ENCODE assay signal across 8 mouse cellular contexts in the genomic region with DNA sequence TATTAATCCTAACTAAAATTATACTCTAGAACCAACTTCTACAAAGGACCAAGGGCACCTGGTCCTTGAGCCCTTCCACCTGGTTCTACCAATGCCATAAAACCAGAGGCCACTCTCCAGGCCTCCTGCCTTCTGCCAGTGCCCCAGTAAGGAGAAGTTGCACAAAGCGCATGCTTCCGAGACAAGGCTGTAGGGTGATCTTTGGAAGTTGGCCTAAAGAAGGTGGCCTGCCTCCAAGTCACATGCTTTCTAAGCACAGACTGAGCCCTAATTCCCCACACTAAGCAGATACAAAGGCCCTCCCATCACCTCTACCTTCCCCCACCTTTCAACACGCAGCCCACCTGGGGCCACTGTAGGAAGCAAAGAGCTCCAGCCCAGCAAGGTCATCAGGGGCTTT. TPM values are rescaled to one million over a fixed set of nuclear protein-coding genes. Genes with fewer than 3 reads are reported as not detected.
DNase-seq lines count a peak whose midpoint lies in the region; ATAC-seq and TF ChIP-seq lines count a peak whose summit lies in the region.

No protein-coding gene starts in this region.

- peaks cover 9% of the 10 kb centered on the region for H3K4me1 ChIP-seq in ES-Bruce4 (ENCODE audit: control insufficient read depth, insufficient read depth, low read length)
- peaks cover 39% of the 10 kb centered on the region for H3K4me1 ChIP-seq in heart, embryonic 13.5 days
- H3K4me1 ChIP-seq in liver, embryonic 12.5 days, result peaks cover 67% of the 10 kb centered on the region

- no peak for TF ChIP-seq CTCF in ES-Bruce4 (IDR thresholded peaks at IDR 0.05; ENCODE audit: low read depth, low read length)

- H3K27ac ChIP-seq in ES-Bruce4 (ENCODE audit: insufficient read depth, low read length), result peak overlapping the region; percentile 73; the same call in 1 of the 2 replicates
- peak overlapping the region; percentile 86 for H3K27ac ChIP-seq in heart, embryonic 13.5 days (replicated peaks)
- H3K27ac ChIP-seq in liver, embryonic 12.5 days, result peak overlapping the region; percentile 88

- DNase-seq in cerebellum, postnatal 10 days, result peak; percentile 60 to 66
- DNase-seq in cerebellum, adult 11-12 months, result no peak
- no peak for DNase-seq in embryo, embryonic 10.5 days (ENCODE audit: low spot score)

- no peak for ATAC-seq in heart, embryonic 13.5 days (ENCODE audit: extremely low read depth, insufficient number of reproducible peaks, low FRiP score, low TSS enrichment)
- no peak for ATAC-seq in liver, embryonic 12.5 days
- no peak for ATAC-seq in erythroblast, adult 5-6 weeks (replicated peaks; ENCODE audit: low FRiP score, poor library complexity, severe bottlenecking)
- ATAC-seq in inflammation-experienced regulatory T-cells, adult 6 months, result no peak

- H3K9ac ChIP-seq in ES-Bruce4 (ENCODE audit: low read depth, poor library complexity, severe bottlenecking), result no peak overlapping the region
- no peak overlapping the region for H3K9ac ChIP-seq in heart, embryonic 13.5 days
- no peak overlapping the region for H3K9ac ChIP-seq in liver, embryonic 12.5 days

- H3K9me3 ChIP-seq in ES-Bruce4 (replicated peaks; ENCODE audit: control insufficient read depth, insufficient read depth, low read length, poor library complexity, severe bottlenecking), result no peaks in the 10 kb centered on the region
- H3K9me3 ChIP-seq in heart, embryonic 13.5 days, result no peaks in the 10 kb centered on the region
- H3K9me3 ChIP-seq in liver, embryonic 12.5 days (replicated peaks), result no peaks in the 10 kb centered on the region

- WGBS in heart, embryonic 13.5 days, result 63% methylated on average over 3 of the region's 3 CpGs
- 76% methylated on average over 3 of the region's 3 CpGs for WGBS in liver, embryonic 12.5 days (ENCODE audit: insufficient replicate concordance)

- H3K27me3 ChIP-seq in ES-Bruce4 (ENCODE audit: control insufficient read depth, insufficient read depth, low read length, poor library complexity, severe bottlenecking), result no peaks in the 10 kb centered on the region
- no peaks in the 10 kb centered on the region for H3K27me3 ChIP-seq in heart, embryonic 13.5 days (replicated peaks)
- no peaks in the 10 kb centered on the region for H3K27me3 ChIP-seq in liver, embryonic 12.5 days (replicated peaks)

- no peak for TF ChIP-seq POLR2A in ES-Bruce4 (IDR thresholded peaks at IDR 0.05; ENCODE audit: insufficient read depth, low read length)

- no peak overlapping the region for H3K4me3 ChIP-seq in ES-Bruce4 (ENCODE audit: low read depth, low read length)
- no peak overlapping the region for H3K4me3 ChIP-seq in heart, embryonic 13.5 days
- no peak overlapping the region for H3K4me3 ChIP-seq in liver, embryonic 12.5 days

- H3K4me2 ChIP-seq in heart, embryonic 13.5 days, result no peak overlapping the region
- H3K4me2 ChIP-seq in liver, embryonic 12.5 days, result no peak overlapping the region

- H3K36me3 ChIP-seq in ES-Bruce4 (ENCODE audit: control insufficient read depth, insufficient read depth, low read length, poor library complexity, severe bottlenecking), result no peaks in the 10 kb centered on the region
- H3K36me3 ChIP-seq in heart, embryonic 13.5 days, result peaks cover 17% of the 10 kb centered on the region
- H3K36me3 ChIP-seq in liver, embryonic 12.5 days, result peaks cover 16% of the 10 kb centered on the region

- TF ChIP-seq EP300 in ES-Bruce4 (IDR thresholded peaks at IDR 0.05; ENCODE audit: insufficient read depth, low read depth, low read length), result no peak

RNA-seq across cellular contexts. Expression of gene Tbc1d14, which starts 17.8 kb away (rescaled TPM):
- polyA plus RNA-seq in ES-Bruce4 (2011; ENCODE audit: insufficient read depth, insufficient read length, low read depth, missing spikeins), result 28.8 and 31.7 TPM in 2 replicates
- 15.3 and 15.7 TPM in 2 replicates for polyA plus RNA-seq in heart, embryonic 13.5 days (2015; fragmentation: Nextera tagmentation; extraction: Ambion mirVana)
- polyA plus RNA-seq in liver, embryonic 12.5 days (2016; fragmentation: Nextera tagmentation; extraction: Ambion mirVana), result 15.4 and 15.7 TPM in 2 replicates
- total RNA-seq in erythroblast, adult 5-6 weeks (2015; ENCODE audit: low replicate concordance), result 8.1 and 15.9 TPM in 2 replicates
- 11.3 and 12.1 TPM in 2 replicates for total RNA-seq in erythroblast, adult 5-6 weeks (2017; ENCODE audit: low replicate concordance)
- 10 to 100 TPM; 37.2 to 66.0 (median 57.9) TPM for polyA plus RNA-seq in inflammation-experienced regulatory T-cells, adult 6 months (2017; shearing (Covaris generic))

Comparison
In these comparisons a context has a peak if more than half of its experiments do, and no peak if none do; other contexts are left out.
1. DNase-seq: peak in cerebellum, postnatal 10 days (2 of 2); none in cerebellum, adult 11-12 months (single experiment) and embryo, embryonic 10.5 days (single experiment).
2. Peak in every context shown above with its lines, with median percentiles within 50 percentile points of each other: H3K27ac ChIP-seq.